Mouse (Mus musculus): ENCODE results near the gene Nup188. TPM values are rescaled to one million over a fixed set of nuclear protein-coding genes. Genes with fewer than 3 reads are reported as not detected.

The Nup188 gene
- polyA plus RNA-seq, 1 experiment: 54.6 TPM

GRCm38 (mm10) chr2:30259131-30260064 is 26.8 kb upstream of the Nup188 start:
- no peak for TF ChIP-seq FOSL1 (IDR thresholded peaks at IDR 0.05; ENCODE audit: insufficient read depth, low read length, poor library complexity, severe bottlenecking)
- peak; percentile 73 for TF ChIP-seq USF1 (IDR thresholded peaks at IDR 0.05; ENCODE audit: low read depth)
- TF ChIP-seq MYOD1 (IDR thresholded peaks at IDR 0.05; ENCODE audit: control insufficient read depth, insufficient read length, low read depth): no peak
- peaks cover 91% of the 10 kb centered on the region for H3K36me3 ChIP-seq (ENCODE audit: control insufficient read depth, insufficient read depth)
- H3K27me3 ChIP-seq (ENCODE audit: control insufficient read depth, insufficient read depth, insufficient read length): no peaks in the 10 kb centered on the region
- peak overlapping the region; percentile 45 for H3ac ChIP-seq (ENCODE audit: control insufficient read depth, insufficient read length, low read depth)
- peaks cover 46% of the 10 kb centered on the region for H3K79me3 ChIP-seq (ENCODE audit: low read depth)
- peaks cover 91% of the 10 kb centered on the region for H3K79me2 ChIP-seq (ENCODE audit: control insufficient read depth, insufficient read depth)
- peak overlapping the region; percentile 31 for H3K4me3 ChIP-seq (ENCODE audit: insufficient read depth, poor library complexity, severe bottlenecking)

GRCm38 (mm10) chr2:30261064-30261736 is 25.0 kb upstream of the Nup188 start:
- peaks cover 82% of the 10 kb centered on the region for H3K36me3 ChIP-seq (ENCODE audit: control insufficient read depth, insufficient read depth)
- no peaks in the 10 kb centered on the region for H3K27me3 ChIP-seq (ENCODE audit: control insufficient read depth, insufficient read depth, insufficient read length)
- TF ChIP-seq CTCF (IDR thresholded peaks at IDR 0.05; ENCODE audit: control insufficient read depth, insufficient read depth, insufficient read length): no peak
- no peak for TF ChIP-seq MAX (IDR thresholded peaks at IDR 0.05)
- no peak for TF ChIP-seq USF1 (IDR thresholded peaks at IDR 0.05; ENCODE audit: low read depth)
- TF ChIP-seq MYOD1 (IDR thresholded peaks at IDR 0.05; ENCODE audit: control insufficient read depth, insufficient read length, low read depth): no peak
- no peak for TF ChIP-seq CEBPB (IDR thresholded peaks at IDR 0.05; ENCODE audit: low read depth)
- TF ChIP-seq FOSL1 (IDR thresholded peaks at IDR 0.05; ENCODE audit: insufficient read depth, low read length, poor library complexity, severe bottlenecking): no peak
- no peak for TF ChIP-seq MYOG (IDR thresholded peaks at IDR 0.05; ENCODE audit: control insufficient read depth, extremely low read depth, insufficient read length)
- peaks cover 74% of the 10 kb centered on the region for H3K79me2 ChIP-seq (ENCODE audit: control insufficient read depth, insufficient read depth)
- no peak overlapping the region for H3K4me3 ChIP-seq (ENCODE audit: insufficient read depth, poor library complexity, severe bottlenecking)
- H3K79me3 ChIP-seq (ENCODE audit: low read depth): peaks cover 41% of the 10 kb centered on the region
- no peak overlapping the region for H3ac ChIP-seq (ENCODE audit: control insufficient read depth, insufficient read length, low read depth)

GRCm38 (mm10) chr2:30261921-30262839 is 24.0 kb upstream of the Nup188 start:
- TF ChIP-seq MYOD1 (IDR thresholded peaks at IDR 0.05; ENCODE audit: control insufficient read depth, insufficient read length, low read depth): no peak
- no peak for TF ChIP-seq CEBPB (IDR thresholded peaks at IDR 0.05; ENCODE audit: low read depth)
- TF ChIP-seq FOSL1 (IDR thresholded peaks at IDR 0.05; ENCODE audit: insufficient read depth, low read length, poor library complexity, severe bottlenecking): no peak
- TF ChIP-seq MYOG (IDR thresholded peaks at IDR 0.05; ENCODE audit: control insufficient read depth, extremely low read depth, insufficient read length): no peak
- TF ChIP-seq USF1 (IDR thresholded peaks at IDR 0.05; ENCODE audit: low read depth): no peak
- no peak for TF ChIP-seq MAX (IDR thresholded peaks at IDR 0.05)
- no peak for TF ChIP-seq CTCF (IDR thresholded peaks at IDR 0.05; ENCODE audit: control insufficient read depth, insufficient read depth, insufficient read length)
- H3K79me3 ChIP-seq (ENCODE audit: low read depth): peaks cover 38% of the 10 kb centered on the region
- no peak overlapping the region for H3K4me3 ChIP-seq (ENCODE audit: insufficient read depth, poor library complexity, severe bottlenecking)
- no peak overlapping the region for H3ac ChIP-seq (ENCODE audit: control insufficient read depth, insufficient read length, low read depth)
- H3K36me3 ChIP-seq (ENCODE audit: control insufficient read depth, insufficient read depth): peaks cover 73% of the 10 kb centered on the region
- H3K79me2 ChIP-seq (ENCODE audit: control insufficient read depth, insufficient read depth): peaks cover 64% of the 10 kb centered on the region
- H3K27me3 ChIP-seq (ENCODE audit: control insufficient read depth, insufficient read depth, insufficient read length): no peaks in the 10 kb centered on the region

GRCm38 (mm10) chr2:30262840-30263441 is 23.3 kb upstream of the Nup188 start:
- Histone ChIP-seq H3K79me2 (ENCODE audit: control insufficient read depth, insufficient read depth) (peaks cover 56% of the 10 kb centered on the region), H3ac (ENCODE audit: control insufficient read depth, insufficient read length, low read depth) (no peak overlapping the region), H3K36me3 (ENCODE audit: control insufficient read depth, insufficient read depth) (peaks cover 65% of the 10 kb centered on the region), H3K79me3 (ENCODE audit: low read depth) (peaks cover 32% of the 10 kb centered on the region), H3K27me3 (ENCODE audit: control insufficient read depth, insufficient read depth, insufficient read length) (no peaks in the 10 kb centered on the region), H3K4me3 (ENCODE audit: insufficient read depth, poor library complexity, severe bottlenecking) (no peak overlapping the region)
- TF ChIP-seq MYOG (IDR thresholded peaks at IDR 0.05; ENCODE audit: control insufficient read depth, extremely low read depth, insufficient read length) (no peak), CTCF (IDR thresholded peaks at IDR 0.05; ENCODE audit: control insufficient read depth, insufficient read depth, insufficient read length) (no peak), MAX (IDR thresholded peaks at IDR 0.05) (no peak), USF1 (IDR thresholded peaks at IDR 0.05; ENCODE audit: low read depth) (no peak), CEBPB (IDR thresholded peaks at IDR 0.05; ENCODE audit: low read depth) (no peak), FOSL1 (IDR thresholded peaks at IDR 0.05; ENCODE audit: insufficient read depth, low read length, poor library complexity, severe bottlenecking) (no peak), MYOD1 (IDR thresholded peaks at IDR 0.05; ENCODE audit: control insufficient read depth, insufficient read length, low read depth) (no peak)

- peaks cover 30% of the 10 kb centered on the region for H3K79me3 ChIP-seq (ENCODE audit: low read depth)
- TF ChIP-seq USF1 (IDR thresholded peaks at IDR 0.05; ENCODE audit: low read depth) (no peak), MAX (IDR thresholded peaks at IDR 0.05) (no peak), MYOG (IDR thresholded peaks at IDR 0.05; ENCODE audit: control insufficient read depth, extremely low read depth, insufficient read length) (no peak), CTCF (IDR thresholded peaks at IDR 0.05; ENCODE audit: control insufficient read depth, insufficient read depth, insufficient read length) (no peak), FOSL1 (IDR thresholded peaks at IDR 0.05; ENCODE audit: insufficient read depth, low read length, poor library complexity, severe bottlenecking) (no peak), MYOD1 (IDR thresholded peaks at IDR 0.05; ENCODE audit: control insufficient read depth, insufficient read length, low read depth) (no peak), CEBPB (IDR thresholded peaks at IDR 0.05; ENCODE audit: low read depth) (no peak)
- H3K27me3 ChIP-seq (ENCODE audit: control insufficient read depth, insufficient read depth, insufficient read length): no peaks in the 10 kb centered on the region
- H3K4me3 ChIP-seq (ENCODE audit: insufficient read depth, poor library complexity, severe bottlenecking): no peak overlapping the region
- peaks cover 61% of the 10 kb centered on the region for H3K36me3 ChIP-seq (ENCODE audit: control insufficient read depth, insufficient read depth)
- no peak overlapping the region for H3ac ChIP-seq (ENCODE audit: control insufficient read depth, insufficient read length, low read depth)
- H3K79me2 ChIP-seq (ENCODE audit: control insufficient read depth, insufficient read depth): peaks cover 48% of the 10 kb centered on the region
These were observed 22.4 kb upstream of the Nup188 start for GRCm38 (mm10) chr2:30263811-30264210.
